Mouse (Mus musculus): Measurements from ENCODE around the gene Hs3st3b1.

Hs3st3b1 gene

DNA sequence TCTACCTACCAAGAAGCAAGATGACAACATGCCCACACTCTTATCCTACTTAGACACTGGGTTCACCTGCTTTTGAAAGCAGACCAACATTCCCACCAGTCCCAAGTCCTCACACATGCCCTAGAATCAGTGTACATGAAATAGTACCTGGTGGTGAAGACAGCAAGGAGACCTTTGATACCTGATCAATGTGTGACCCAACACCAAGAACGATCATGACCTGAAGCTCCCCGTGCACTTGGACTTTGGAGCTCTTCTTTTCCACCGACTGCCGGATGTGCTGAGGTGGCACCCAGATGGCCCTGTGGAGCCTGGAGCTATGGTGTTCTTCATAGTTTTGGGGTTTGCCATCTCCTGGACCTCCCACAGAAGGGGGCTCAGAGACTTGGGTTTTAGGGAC is 43.5 kb downstream of the Hs3st3b1 start:
- DNase-seq = no peak

DNA sequence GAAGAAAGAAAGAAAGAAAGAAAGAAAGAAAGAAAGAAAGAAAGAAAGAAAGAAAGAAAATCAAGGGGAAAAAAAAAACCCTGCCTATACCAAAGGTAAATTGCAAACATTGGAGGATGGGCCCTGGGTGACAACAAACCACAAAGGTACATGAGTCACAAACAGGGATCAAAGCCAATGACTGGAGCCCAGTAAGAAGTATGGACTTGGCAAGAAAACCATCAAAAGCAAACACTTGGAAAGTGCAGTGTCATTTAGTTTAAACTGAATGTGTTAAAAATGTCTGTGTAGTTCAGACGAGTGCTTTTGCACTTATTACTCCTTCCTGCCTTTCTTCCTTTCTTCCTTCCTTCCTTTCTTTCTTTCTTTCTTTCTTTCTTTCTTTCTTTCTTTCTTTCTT is 59.3 kb downstream of the Hs3st3b1 start:
- no peak for DNase-seq

DNA sequence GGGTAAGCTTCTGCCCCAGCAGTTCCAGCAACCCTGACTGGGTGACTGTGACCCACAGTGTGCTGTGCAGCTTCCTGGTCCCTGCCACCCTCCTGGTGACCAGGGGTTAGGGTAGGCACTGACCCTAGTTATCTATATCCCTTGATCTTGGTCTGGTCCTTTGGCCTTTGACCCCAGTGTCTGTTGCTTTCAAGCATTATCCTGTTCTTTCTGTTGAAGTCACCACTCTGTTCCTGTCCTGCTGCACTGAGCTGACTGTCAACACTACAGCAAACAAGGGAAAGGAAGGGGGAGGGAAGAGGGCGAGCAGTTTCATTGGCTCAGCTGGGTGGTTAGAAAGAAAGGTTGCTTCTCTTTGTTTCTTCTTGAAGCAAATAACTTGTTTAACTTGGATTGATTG is 60.1 kb downstream of the Hs3st3b1 start:
- no peak for DNase-seq

DNA sequence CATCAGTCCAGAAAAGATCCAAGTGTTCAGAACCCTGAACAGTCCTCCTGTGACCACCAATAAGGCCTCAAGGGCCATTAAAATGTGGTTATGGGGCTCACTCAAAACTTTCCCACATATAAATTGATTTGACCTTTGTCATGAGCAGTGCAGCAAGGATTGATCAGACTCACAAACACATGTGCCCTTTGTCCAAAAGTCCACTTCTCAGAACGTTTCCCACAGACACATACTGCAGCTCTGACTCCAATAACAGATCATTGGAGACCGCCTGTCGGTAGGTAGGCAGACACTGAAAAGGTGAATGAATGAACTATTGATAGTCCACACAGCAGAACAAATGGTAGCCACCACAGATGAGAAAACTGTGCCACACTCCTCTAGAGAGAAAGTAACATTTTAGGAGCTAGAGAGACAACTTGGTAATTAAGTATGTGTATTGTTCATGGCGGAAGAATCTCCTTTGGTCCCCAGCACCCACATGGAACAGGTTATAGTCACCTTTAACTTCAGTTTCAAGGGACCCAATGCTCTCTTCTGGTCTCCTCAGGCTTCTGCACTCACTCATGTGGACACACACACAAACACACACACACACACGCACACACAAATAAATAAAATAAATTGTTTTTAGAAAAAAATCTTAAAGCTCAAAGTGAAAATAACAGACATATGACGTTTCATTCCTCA is 70.9 kb downstream of the Hs3st3b1 start:
- no peak for DNase-seq

DNA sequence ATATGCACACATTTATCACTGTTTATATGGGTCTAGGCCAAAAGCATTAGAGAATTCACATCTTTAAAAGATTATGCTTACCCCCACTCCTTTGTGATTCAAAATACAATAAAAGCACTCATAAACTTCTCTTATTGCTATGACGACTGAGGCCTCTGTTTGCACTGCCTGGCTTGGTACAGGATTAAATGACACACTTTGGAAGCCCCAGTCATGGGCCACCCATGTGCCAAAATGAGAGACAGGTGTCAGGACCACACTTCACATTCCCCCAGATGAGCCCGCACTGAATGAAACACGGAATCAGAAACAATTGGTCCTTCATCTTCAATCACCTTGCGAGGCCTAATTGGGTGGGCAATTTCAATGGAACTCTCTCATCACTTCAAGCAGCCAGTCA is 71.8 kb downstream of the Hs3st3b1 start:
- DNase-seq = no peak

DNA sequence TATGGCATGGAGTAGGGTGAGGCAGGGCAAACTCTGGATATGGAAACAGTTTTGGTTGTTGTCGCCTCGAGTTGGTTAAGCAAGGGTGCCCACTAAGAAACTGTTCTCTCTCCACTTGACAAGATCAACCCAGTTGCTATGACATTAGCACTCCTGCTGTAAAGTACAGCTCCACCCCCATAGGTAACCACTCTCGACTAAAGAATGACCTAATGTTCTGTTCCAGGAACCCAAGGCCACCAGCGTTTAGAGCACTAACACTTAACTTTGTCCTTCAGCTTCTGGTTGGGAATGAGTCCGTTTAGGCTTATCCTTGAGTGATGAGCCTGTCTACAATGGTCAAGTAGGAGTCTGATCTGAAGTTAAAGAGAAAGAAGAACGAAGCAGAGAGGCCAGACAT is 76.7 kb downstream of the Hs3st3b1 start:
- DNase-seq = no peak

DNA sequence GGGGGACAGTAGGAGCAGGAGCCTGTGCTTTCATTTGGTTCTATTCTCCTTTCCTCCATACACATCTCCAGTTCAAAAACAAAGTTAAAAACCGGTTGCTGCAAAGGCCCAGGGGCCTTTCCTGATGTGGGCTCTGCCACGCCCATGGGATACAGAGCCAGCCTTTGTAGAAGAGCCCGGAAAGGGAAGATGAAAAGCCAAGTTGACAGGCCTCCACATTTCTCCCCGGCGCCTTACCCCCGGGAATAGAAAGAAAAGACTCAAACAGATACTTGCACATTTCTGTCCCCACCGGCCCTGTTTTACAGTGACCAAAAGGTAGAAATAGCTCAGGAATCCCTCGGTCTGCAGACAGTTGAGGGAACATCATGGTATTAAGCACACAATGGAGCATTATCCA is 77.4 kb downstream of the Hs3st3b1 start:
- DNase-seq = no peak

DNA sequence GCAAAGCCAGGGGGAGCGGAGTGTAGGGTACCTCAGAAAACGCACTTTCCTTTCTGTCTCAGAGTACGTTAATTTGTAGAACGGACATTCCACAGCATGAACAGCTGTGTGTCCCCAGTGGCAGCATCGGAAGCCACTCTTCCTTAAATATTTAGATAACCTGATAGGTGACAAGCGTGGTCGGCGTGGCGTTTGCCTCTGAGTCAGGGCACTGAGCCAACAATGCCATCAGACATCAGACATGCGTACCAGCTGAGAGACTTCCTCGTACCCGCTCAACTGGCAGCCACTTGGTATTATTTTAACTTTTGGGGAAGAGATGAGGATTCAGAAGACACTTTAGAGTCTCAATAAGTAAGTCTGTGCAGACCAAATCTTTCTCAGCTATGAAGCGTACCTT is 84.6 kb downstream of the Hs3st3b1 start:
- peak; percentile 29 for DNase-seq

Measured in kidney, postnatal 10 days (tissue).